Mouse (Mus musculus): ENCODE measurements at regions not wholly inside any gene's neighbourhood (a gene's known extent, or its start where the extent isn't known, plus 50 kb on each side); places are given as distances from the start of the nearest gene placed in this dataset.

DNA sequence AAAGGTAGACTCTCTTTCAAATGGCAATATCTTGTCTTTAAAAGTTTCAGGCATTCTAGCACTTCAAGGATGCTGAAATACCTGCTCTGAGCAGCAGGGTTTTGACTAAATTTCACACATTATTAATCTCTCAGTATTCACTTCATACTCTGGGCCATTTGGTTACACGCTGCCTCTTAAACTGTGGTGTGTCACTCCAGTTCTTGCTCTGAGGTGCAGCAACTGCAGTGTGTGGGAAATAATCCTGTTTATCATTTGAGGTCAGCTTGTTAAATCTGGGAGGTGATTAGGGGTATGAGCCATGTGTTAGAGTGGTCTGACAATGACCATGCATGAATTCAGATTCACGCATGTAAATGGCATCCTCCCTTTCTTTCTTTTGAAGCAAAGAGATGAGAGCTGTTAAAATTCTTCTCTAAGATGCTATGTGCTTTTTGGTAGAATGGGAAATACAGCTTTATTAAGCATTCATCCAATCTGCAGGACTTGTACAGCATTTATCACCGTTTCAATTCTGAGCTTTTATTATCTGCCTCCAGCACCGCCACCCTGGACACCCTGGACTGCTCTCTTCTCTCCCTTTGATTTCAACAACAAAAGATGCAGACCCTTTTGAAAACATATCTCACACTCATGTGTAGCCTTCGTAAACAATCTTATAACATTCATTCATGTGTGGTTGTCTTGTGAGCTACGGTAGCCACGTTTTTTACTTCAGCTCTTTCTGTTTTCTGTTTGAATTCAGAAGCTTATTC is 362.4 kb upstream of the Gm38303 start:
- no peak for DNase-seq (ENCODE audit: low read depth, low spot score)

DNA sequence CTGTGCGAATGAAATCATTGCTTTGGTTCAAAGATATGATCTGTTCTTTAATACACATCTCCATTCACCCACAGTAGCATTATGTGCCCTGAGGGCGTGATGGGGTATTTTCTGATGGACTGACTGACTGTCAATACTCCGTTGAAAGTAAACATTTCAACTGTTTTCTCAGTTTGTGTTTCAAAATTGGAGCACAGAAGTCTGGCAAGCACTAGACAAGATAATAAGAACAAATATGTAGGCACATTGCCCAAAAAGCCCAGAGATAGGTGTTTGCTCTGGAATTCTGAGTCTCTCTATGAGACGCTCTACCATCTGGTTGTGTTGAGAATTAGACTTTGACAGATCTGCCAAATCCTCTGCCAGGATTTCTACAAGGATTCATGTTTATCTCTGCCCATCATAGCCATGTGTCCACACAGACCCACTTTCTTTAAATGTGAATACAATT is 350.0 kb upstream of the Gm38303 start:
- peak; percentile 75 for DNase-seq (ENCODE audit: low read depth, low spot score)

DNA sequence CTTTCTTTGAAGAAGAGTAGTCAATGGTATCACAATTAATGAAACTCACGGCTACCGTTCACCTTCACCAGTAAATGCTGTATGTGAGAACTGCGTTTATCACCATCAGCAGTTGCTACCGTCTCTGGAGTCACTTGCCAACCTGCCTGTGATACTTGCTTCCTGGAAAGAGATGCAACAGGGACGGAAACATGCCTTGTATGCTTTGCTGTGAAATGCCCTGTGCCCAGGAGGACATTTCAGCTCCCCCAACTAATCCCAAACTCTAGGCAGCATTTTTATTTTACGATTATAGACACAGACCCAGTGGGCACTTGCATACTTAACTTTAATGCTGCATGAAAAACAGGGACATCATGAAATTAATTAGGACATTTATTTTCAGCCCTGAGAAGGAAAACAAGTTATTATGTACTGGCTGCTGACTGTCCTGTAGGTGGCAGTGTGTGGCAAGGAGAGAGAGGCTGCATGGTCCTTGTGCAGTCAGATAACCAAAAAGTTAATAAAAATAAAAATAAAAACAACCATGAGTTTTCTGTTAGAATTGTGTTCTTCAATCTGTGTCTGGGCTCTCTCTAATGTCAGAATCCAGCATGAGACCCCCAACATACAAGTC is 349.5 kb upstream of the Gm38303 start:
- peak; percentile 82 for DNase-seq (ENCODE audit: low read depth, low spot score)

DNA sequence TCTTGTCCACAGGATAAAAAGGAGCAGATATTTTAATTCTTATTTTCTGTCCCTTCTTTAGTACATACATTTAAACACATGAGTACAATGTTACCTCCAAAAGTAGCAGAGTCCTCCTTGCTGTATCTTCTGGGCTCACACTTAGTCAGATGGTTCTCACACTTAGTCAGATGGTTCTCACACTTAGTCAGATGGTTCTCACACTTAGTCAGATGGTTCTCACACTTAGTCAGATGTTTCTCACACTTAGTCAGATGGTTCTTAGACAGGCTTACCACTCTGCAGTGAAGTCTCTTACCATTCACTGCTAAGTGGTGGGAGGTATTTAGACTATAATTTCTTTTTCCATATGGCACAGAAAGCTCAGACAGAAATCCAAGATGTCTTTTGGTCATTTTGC is 346.5 kb upstream of the Gm38303 start:
- peak; percentile 50 for DNase-seq (ENCODE audit: low read depth, low spot score)

DNA sequence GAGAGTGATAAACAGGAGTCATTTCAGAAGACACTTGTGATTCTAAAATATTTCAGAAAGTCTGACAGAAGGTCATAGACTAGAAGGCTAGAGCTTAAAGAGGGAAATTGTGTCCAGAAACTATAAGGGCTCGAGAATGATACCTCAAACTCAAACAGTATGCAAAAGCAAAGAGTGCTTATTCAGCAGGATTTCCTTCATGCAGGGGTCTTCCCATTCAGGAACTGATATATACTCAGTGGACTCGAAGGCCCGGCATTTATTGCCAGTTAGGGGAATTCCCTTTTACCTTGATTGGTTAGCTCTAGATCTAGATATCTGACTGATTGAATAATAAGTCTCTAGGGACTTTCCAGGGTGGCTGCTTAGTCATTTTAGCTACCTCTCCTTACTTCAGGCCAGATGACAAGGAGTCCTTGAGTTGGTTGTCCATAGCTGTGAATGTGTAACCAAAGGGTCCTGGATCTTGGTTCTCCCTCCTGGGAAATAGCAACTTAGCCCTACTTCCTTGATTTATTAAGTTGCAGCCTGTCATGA is 312.6 kb upstream of the Gm38303 start:
- DNase-seq (ENCODE audit: low read depth, low spot score) = no peak

Data from brain, adult 2 months (tissue).